Mouse (Mus musculus) embryonic facial prominence, embryonic 14.5 days (tissue): ENCODE measurements around the gene Rnf152. TPM values are rescaled to one million over a fixed set of nuclear protein-coding genes. Genes with fewer than 3 reads are reported as not detected.

Experiments used
- ATAC-seq: fragments of 200-750 bp; cut with Nextera tagmentation; 2 replicates; pipeline ENCODE4 v1.8.0; 2017; ENCODE audit warnings: low read depth, moderate number of reproducible peaks, moderate TSS enrichment
- DNase-seq: peaks from one replicate; pipeline ENCODE4 v3.0.0-alpha.2; 2015; ENCODE audit warnings: low spot score
- H3K27ac ChIP-seq: fragments of 300-500 bp; sonication (generic); replicated peaks from 2 replicates; pipeline ENCODE4 v1.5.1; 2014; ENCODE audit warnings: low read depth, mild to moderate bottlenecking, low read length, moderate library complexity
- H3K27me3 ChIP-seq: fragments of 300-500 bp; sonication (generic); replicated peaks from 2 replicates; pipeline ENCODE4 v1.6.1; 2014; ENCODE audit warnings: low read length; ENCODE audit not compliant: control insufficient read depth, insufficient read depth
- H3K36me3 ChIP-seq: fragments of 300-500 bp; sonication (generic); 2 replicates; pipeline ENCODE4 v1.6.1; 2014; ENCODE audit warnings: low read length, mixed read lengths; ENCODE audit not compliant: control insufficient read depth, insufficient read depth
- H3K4me1 ChIP-seq: fragments of 300-500 bp; sonication (generic); 2 replicates; pipeline ENCODE4 v1.6.1; 2014; ENCODE audit warnings: antibody characterized with exemption, low read length; ENCODE audit not compliant: control insufficient read depth, insufficient read depth
- H3K4me2 ChIP-seq: fragments of 300-500 bp; sonication (generic); 2 replicates; pipeline ENCODE4 v1.6.1; 2014; ENCODE audit warnings: low read depth, mild to moderate bottlenecking, low read length, moderate library complexity, mixed read lengths
- H3K4me3 ChIP-seq: fragments of 300-500 bp; sonication (generic); 2 replicates; pipeline ENCODE4 v1.5.1; 2014; ENCODE audit warnings: low read depth, mild to moderate bottlenecking, low read length
- H3K9ac ChIP-seq: fragments of 300-500 bp; sonication (generic); 2 replicates; pipeline ENCODE4 v1.6.1; 2014; ENCODE audit warnings: low read depth, mild to moderate bottlenecking, low read length, moderate library complexity, mixed read lengths
- H3K9me3 ChIP-seq: fragments of 300-500 bp; sonication (generic); 2 replicates; pipeline ENCODE4 v1.6.1; 2016; ENCODE audit warnings: low read length; ENCODE audit not compliant: control insufficient read depth
- WGBS: fragments of 180-500 bp; shearing (Covaris S2); extraction: QIAGEN DNeasy Blood & Tissue Kit; methylation state at CpG from one replicate; pipeline ENCODE4 v1.1.7; 2014; 5-methylcytosine and 5-hydroxymethylcytosine counted together
- polyA plus RNA-seq: library from polyadenylated mRNA; unstranded; fragments of >200 nt; fragmentation: Nextera tagmentation; extraction: Ambion mirVana; gene quantifications from 2 replicates; pipeline ENCODE4 v1.2.1, GENCODE M21; 2014

Rnf152 gene
- polyA plus RNA-seq, 1 experiment from 2014 or later, result 0.90 TPM

DNA sequence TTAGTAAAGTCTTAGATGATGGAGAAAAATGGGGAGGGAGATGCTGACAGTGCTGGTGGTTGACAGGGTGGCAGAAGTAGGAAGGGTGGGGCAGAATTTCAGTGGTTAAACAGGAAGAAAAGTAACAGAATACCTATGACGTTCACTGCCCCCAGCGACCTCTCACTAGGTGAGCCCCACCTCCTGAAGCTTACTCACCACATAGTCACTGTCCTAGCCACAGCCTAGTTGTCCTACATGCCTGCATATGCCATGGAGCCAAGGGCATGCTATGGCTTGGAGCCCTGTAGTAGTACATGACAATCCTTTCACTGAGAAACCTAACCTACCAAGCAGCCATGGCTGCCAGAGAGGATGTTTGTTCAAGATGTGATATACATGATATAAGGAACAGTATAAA, 64.7 kb downstream of the Rnf152 start:
- H3K4me2 ChIP-seq, result no peak overlapping the region
- no peak overlapping the region for H3K27ac ChIP-seq
- H3K9ac ChIP-seq, result no peak overlapping the region
- H3K27me3 ChIP-seq, result no peaks in the 10 kb centered on the region
- H3K36me3 ChIP-seq, result no peaks in the 10 kb centered on the region
- H3K4me1 ChIP-seq, result no peaks in the 10 kb centered on the region
- DNase-seq (no peak), ATAC-seq (no peak)
- no peak overlapping the region for H3K4me3 ChIP-seq
- no peaks in the 10 kb centered on the region for H3K9me3 ChIP-seq
- 89% methylated on average over 2 of the region's 2 CpGs for WGBS

DNA sequence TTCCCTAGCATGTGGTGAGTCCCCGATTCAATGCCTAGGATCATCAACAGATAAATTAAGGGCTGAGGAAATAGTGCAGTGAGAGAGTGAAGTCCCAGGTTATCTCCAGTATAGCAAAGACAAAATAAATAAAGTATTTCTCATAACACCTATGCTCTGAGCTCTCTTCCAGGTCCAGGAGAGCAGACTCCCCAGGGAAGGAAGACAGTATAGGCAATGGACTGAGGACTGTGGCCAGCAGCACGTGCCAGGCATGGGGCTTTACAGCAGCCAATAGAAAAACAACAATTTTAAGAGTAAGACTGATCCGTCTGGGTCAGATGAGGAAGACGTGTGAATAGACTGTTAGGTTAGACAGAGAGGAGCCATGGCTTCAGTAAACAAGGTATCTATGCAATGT, 69.0 kb downstream of the Rnf152 start:
- Histone ChIP-seq H3K27ac (no peak overlapping the region), H3K4me2 (no peak overlapping the region), H3K9ac (no peak overlapping the region), H3K4me1 (no peaks in the 10 kb centered on the region), H3K4me3 (no peak overlapping the region), H3K36me3 (no peaks in the 10 kb centered on the region), H3K27me3 (no peaks in the 10 kb centered on the region), H3K9me3 (no peaks in the 10 kb centered on the region)
- ATAC-seq, result no peak
- DNase-seq, result no peak
- 70% methylated on average over 4 of the region's 4 CpGs for WGBS

DNA sequence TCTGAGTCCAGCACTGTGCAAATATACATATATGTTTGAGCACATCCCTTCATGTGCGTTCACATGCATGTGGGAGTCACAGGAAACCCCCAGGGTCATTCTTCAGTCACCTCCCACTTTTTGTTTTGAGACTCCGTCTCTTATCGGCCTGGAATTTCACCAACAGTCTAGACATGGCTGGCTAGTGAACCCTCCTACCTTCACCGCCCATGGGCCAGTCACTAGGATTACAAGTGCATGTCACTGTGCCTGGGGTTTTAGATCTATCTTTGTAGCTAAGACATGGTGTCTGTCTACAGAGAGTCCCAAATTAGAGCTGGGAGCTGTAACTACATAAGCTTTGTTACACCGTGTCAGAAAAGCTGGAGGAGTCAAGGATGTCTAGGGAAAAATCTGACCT, 69.6 kb downstream of the Rnf152 start:
- H3K27ac ChIP-seq, result no peak overlapping the region
- H3K4me3 ChIP-seq, result no peak overlapping the region
- H3K36me3 ChIP-seq, result no peaks in the 10 kb centered on the region
- H3K27me3 ChIP-seq, result no peaks in the 10 kb centered on the region
- DNase-seq (no peak), ATAC-seq (no peak)
- no peak overlapping the region for H3K9ac ChIP-seq
- H3K9me3 ChIP-seq, result no peaks in the 10 kb centered on the region
- WGBS, result 77% methylated on average over 5 of the region's 5 CpGs
- no peaks in the 10 kb centered on the region for H3K4me1 ChIP-seq
- no peak overlapping the region for H3K4me2 ChIP-seq

DNA sequence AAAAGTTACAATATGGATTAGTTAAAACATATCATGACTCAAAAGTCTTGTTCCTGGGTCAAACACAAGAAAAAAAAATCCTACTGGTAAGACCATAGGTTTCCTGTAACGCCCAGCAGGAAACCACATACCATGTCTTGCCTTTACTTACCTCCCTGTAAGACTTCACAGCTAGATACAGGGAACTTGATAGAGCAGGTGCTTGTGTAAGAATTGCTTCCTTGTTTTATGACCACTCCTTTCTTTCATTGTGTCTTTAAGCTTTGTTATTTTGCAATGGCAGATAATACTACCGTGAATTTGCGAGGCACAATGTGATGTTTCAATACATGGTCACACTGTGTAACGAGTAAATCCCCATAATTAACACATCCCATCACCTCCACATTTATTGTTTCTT, 71.5 kb downstream of the Rnf152 start:
- Histone ChIP-seq H3K27ac (no peak overlapping the region), H3K4me3 (no peak overlapping the region), H3K4me2 (no peak overlapping the region), H3K27me3 (no peaks in the 10 kb centered on the region), H3K9ac (no peak overlapping the region), H3K4me1 (no peaks in the 10 kb centered on the region), H3K36me3 (no peaks in the 10 kb centered on the region), H3K9me3 (no peaks in the 10 kb centered on the region)
- ATAC-seq, result no peak
- DNase-seq, result no peak
- 88% methylated on average over 4 of the region's 4 CpGs for WGBS

DNA sequence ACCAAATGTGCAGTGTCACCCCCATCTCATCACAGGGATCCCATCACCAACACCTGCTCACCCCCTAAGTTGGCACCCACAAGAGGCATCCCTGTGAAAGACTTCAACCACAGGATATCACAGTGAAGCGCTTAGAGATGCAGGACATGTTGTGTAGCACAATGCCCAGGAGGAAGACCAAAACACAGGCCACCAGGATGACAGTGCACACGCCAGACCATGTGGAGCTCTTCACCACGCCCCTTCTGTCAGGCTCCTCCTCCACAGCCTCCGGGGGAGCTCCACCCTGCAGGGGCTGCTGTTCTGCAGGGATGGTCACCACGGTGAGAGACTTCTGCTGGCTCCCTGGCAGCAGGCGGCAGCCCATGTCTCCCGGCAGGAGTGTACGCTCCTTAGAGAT, 72.4 kb downstream of the Rnf152 start:
- H3K4me2 ChIP-seq, result no peak overlapping the region
- DNase-seq, result no peak
- H3K4me3 ChIP-seq, result no peak overlapping the region
- H3K4me1 ChIP-seq, result no peaks in the 10 kb centered on the region
- H3K9me3 ChIP-seq, result no peaks in the 10 kb centered on the region
- peak; percentile 9; the same call in 1 of the 2 replicates for ATAC-seq
- no peaks in the 10 kb centered on the region for H3K27me3 ChIP-seq
- H3K36me3 ChIP-seq, result no peaks in the 10 kb centered on the region
- no peak overlapping the region for H3K27ac ChIP-seq
- H3K9ac ChIP-seq, result no peak overlapping the region
- 75% methylated on average over 8 of the region's 8 CpGs for WGBS

DNA sequence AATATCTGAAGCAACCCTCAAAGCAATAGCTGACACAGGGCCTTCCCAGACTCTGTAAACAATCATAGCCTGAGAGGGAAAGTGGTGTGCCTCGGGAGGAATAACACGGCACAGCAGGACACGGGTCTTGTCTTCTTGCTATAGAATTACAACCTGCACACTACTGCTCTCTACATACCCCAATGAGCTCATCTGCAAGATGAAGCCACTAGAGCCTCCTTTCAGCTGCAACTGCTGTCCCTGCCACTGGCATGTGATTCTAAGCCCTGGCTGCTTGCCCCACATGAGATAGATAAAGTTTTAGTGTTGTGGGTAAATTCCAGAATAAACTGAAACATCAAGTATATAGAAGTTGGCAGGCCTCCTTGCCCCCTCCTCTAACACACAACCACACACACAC, 75.2 kb downstream of the Rnf152 start:
- Histone ChIP-seq H3K4me3 (no peak overlapping the region), H3K36me3 (no peaks in the 10 kb centered on the region), H3K27me3 (no peaks in the 10 kb centered on the region), H3K9me3 (no peaks in the 10 kb centered on the region), H3K9ac (no peak overlapping the region), H3K4me1 (no peaks in the 10 kb centered on the region), H3K27ac (no peak overlapping the region), H3K4me2 (no peak overlapping the region)
- DNase-seq (no peak), ATAC-seq (no peak)
- WGBS, result 33% methylated on average over 3 of the region's 3 CpGs

DNA sequence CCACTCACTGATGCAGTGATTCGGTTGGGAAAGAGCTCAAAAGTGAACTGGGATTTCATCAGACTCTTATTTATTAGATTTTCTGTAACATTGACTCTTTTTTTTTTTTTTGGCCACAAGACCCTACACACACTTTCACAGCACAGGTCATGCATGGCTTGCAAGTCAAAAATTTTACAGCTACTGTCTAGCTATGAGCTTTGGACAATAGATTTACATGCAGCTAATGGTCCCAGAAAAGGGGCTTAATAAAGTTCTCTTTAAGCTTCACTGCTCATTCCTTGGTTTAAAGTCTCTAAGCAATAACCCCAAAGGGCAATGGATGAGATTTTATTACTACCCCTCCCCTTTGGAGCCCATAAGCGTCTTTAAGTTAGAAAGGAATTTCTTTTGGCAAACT, 76.3 kb downstream of the Rnf152 start:
- Histone ChIP-seq H3K9me3 (no peaks in the 10 kb centered on the region), H3K4me3 (no peak overlapping the region), H3K27ac (no peak overlapping the region), H3K27me3 (no peaks in the 10 kb centered on the region), H3K9ac (no peak overlapping the region), H3K4me1 (no peaks in the 10 kb centered on the region), H3K4me2 (no peak overlapping the region), H3K36me3 (no peaks in the 10 kb centered on the region)
- no peak for DNase-seq
- no peak for ATAC-seq
- 56% methylated on average over 2 of the region's 2 CpGs for WGBS

DNA sequence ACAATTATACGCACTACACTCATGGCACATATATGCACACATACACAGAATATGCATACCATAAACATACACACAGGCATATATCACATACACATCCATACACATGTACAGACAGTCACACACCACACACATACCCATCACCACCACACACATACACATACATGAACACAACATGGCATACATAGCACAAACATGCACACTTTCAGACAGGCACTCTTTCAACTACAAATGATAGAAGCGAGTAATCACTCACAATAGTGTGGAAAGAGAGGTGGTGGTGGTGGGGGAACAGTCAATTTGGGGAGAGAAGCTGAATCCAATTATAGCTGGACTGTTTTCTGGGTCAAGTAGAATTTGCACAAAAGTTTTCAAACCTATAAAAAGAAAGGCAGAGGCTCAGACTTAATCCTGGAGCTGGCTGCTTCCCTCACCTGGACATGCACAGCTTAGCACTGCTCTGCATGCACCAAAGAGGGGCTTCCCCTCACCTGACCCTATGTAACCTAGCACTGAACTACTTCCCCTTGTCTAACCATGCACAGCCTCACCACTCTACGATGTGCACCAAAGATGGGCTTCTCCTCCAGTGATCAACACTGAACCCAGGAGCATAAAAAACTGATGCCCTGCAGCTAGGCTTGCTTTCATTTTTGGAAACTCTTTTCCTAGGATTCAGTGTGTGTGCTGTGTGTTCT, 81.9 kb downstream of the Rnf152 start:
- 81% methylated on average over 3 of the region's 3 CpGs for WGBS
- H3K9me3 ChIP-seq, result no peaks in the 10 kb centered on the region
- no peak overlapping the region for H3K9ac ChIP-seq
- no peak overlapping the region for H3K4me3 ChIP-seq
- H3K4me2 ChIP-seq, result no peak overlapping the region
- H3K27ac ChIP-seq, result no peak overlapping the region
- no peak for ATAC-seq
- no peaks in the 10 kb centered on the region for H3K27me3 ChIP-seq
- DNase-seq, result no peak
- no peaks in the 10 kb centered on the region for H3K36me3 ChIP-seq
- no peaks in the 10 kb centered on the region for H3K4me1 ChIP-seq

DNA sequence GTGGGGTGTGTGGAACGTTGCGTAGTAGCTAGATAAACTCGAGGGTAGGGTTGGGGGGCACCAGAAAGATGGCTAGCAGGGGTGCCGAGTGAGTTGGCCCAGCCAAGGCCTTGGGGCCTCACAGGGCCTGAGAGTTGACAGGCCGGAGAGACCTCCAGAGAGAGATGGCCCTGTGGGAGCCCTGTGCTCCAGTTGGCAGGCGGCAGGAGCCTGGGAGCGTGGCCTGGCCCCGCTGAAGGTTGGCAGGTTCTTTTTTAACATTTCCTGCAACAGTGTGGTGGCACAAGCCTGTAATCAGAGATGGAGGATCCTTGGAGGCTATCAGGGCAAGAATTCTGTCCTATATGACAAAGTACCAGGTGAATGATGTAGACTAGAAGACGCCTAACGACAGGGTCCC, 85.4 kb downstream of the Rnf152 start:
- Histone ChIP-seq H3K4me2 (no peak overlapping the region), H3K4me3 (no peak overlapping the region), H3K9ac (no peak overlapping the region), H3K36me3 (no peaks in the 10 kb centered on the region), H3K27ac (no peak overlapping the region), H3K9me3 (no peaks in the 10 kb centered on the region), H3K27me3 (no peaks in the 10 kb centered on the region), H3K4me1 (no peaks in the 10 kb centered on the region)
- no peak for ATAC-seq
- DNase-seq, result no peak
- whole genome bisulfite sequencing, result 86% methylated on average over 10 of the region's 10 CpGs
